Comparison of ENCODE assay signal across 16 mouse cellular contexts in genomic region chr1:126725628-126726367, GRCm38 (mm10).
DNase-seq lines count a peak whose midpoint lies in the region; ATAC-seq and TF ChIP-seq lines count a peak whose summit lies in the region.
"Had no signal": no experiment of that assay in that cellular context is flagged by ENCODE, and none has a peak within 500 bp of the region (broad histone marks: within the 10 kb centered on the region; RNA-seq: fewer than 3 reads in every experiment).

No protein-coding gene starts in this region.

- no peak overlapping the region for H3K4me3 ChIP-seq in hindbrain, embryonic 11.5 days (ENCODE audit: low read depth, low read length)
- H3K4me3 ChIP-seq in hindbrain, embryonic 14.5 days (replicated peaks; ENCODE audit: low read length), result no peak overlapping the region
- H3K4me3 ChIP-seq in midbrain, embryonic 16.5 days (ENCODE audit: low read depth, low read length), result no peak overlapping the region
- H3K4me3 ChIP-seq in midbrain, embryonic 15.5 days, result no peak overlapping the region
- no peak overlapping the region for H3K4me3 ChIP-seq in liver, embryonic 14.5 days (ENCODE audit: insufficient read depth in 1 of 2, low read depth in 2 of 2, low read length in 2 of 2)
- H3K4me3 ChIP-seq: embryonic facial prominence, embryonic 10.5 days; heart, embryonic 13.5 days had no signal

- DNase-seq in embryo, embryonic 10.5 days (ENCODE audit: low spot score), result peak; percentile 31
- DNase-seq in embryo, embryonic 9.5 days (ENCODE audit: extremely low spot score), result no peak
- no peak for DNase-seq in hindbrain, embryonic 11.5 days (ENCODE audit: low spot score)
- no peak for DNase-seq in hindbrain, embryonic 14.5 days (ENCODE audit: low spot score)
- no peak for DNase-seq in liver, embryonic 14.5 days (ENCODE audit: low read depth in 3 of 3, low spot score in 3 of 3)
- DNase-seq in cerebellum, postnatal 25 days, result no peak
- DNase-seq: heart, postnatal 36 days; kidney, adult 11 months; lung, adult 2 months; right cerebral cortex, adult 18-20 months had no signal

- no peaks in the 10 kb centered on the region for H3K9me3 ChIP-seq in hindbrain, embryonic 11.5 days (ENCODE audit: control insufficient read depth, low read length)
- H3K9me3 ChIP-seq in hindbrain, embryonic 14.5 days (ENCODE audit: control insufficient read depth, low read length), result no peaks in the 10 kb centered on the region
- H3K9me3 ChIP-seq in midbrain, embryonic 16.5 days (replicated peaks; ENCODE audit: control insufficient read depth, low read length, poor library complexity, severe bottlenecking), result no peaks in the 10 kb centered on the region
- no peaks in the 10 kb centered on the region for H3K9me3 ChIP-seq in midbrain, embryonic 15.5 days
- no peaks in the 10 kb centered on the region for H3K9me3 ChIP-seq in liver, embryonic 14.5 days (ENCODE audit: control insufficient read depth, low read length)
- H3K9me3 ChIP-seq: embryonic facial prominence, embryonic 10.5 days; heart, embryonic 13.5 days had no signal

- no peaks in the 10 kb centered on the region for H3K27me3 ChIP-seq in hindbrain, embryonic 11.5 days (ENCODE audit: control insufficient read depth, insufficient read depth, low read length)
- no peaks in the 10 kb centered on the region for H3K27me3 ChIP-seq in hindbrain, embryonic 14.5 days (ENCODE audit: control insufficient read depth, insufficient read depth, low read length)
- H3K27me3 ChIP-seq in midbrain, embryonic 16.5 days (ENCODE audit: control insufficient read depth, insufficient read depth, low read depth, low read length), result no peaks in the 10 kb centered on the region
- H3K27me3 ChIP-seq in midbrain, embryonic 15.5 days (replicated peaks), result no peaks in the 10 kb centered on the region
- H3K27me3 ChIP-seq in liver, embryonic 14.5 days (ENCODE audit: control insufficient read depth, insufficient read depth, low read length), result no peaks in the 10 kb centered on the region
- H3K27me3 ChIP-seq: heart, embryonic 13.5 days had no signal

- peak overlapping the region; percentile 4; the same call in 1 of the 2 replicates for H3K27ac ChIP-seq in hindbrain, embryonic 11.5 days (ENCODE audit: low read depth, low read length)
- H3K27ac ChIP-seq in hindbrain, embryonic 14.5 days, result no peak overlapping the region
- no peak overlapping the region for H3K27ac ChIP-seq in midbrain, embryonic 16.5 days (ENCODE audit: low read length)
- no peak overlapping the region for H3K27ac ChIP-seq in midbrain, embryonic 15.5 days
- H3K27ac ChIP-seq in liver, embryonic 14.5 days, result no peak overlapping the region
- H3K27ac ChIP-seq: embryonic facial prominence, embryonic 10.5 days; heart, embryonic 13.5 days had no signal

- H3K4me2 ChIP-seq in hindbrain, embryonic 11.5 days (replicated peaks; ENCODE audit: low read depth, low read length), result no peak overlapping the region
- no peak overlapping the region for H3K4me2 ChIP-seq in hindbrain, embryonic 14.5 days (replicated peaks)
- no peak overlapping the region for H3K4me2 ChIP-seq in midbrain, embryonic 16.5 days (ENCODE audit: low read length)
- no peak overlapping the region for H3K4me2 ChIP-seq in midbrain, embryonic 15.5 days
- no peak overlapping the region for H3K4me2 ChIP-seq in liver, embryonic 14.5 days (ENCODE audit: low read depth)
- H3K4me2 ChIP-seq: heart, embryonic 13.5 days had no signal

- no peak; the same call in 1 of the 2 replicates for TF ChIP-seq EP300 in liver, embryonic 14.5 days (IDR thresholded peaks at IDR 0.05; ENCODE audit: low read depth)

- H3K36me3 ChIP-seq in hindbrain, embryonic 11.5 days (ENCODE audit: control insufficient read depth, insufficient read depth, low read length), result no peaks in the 10 kb centered on the region
- no peaks in the 10 kb centered on the region for H3K36me3 ChIP-seq in hindbrain, embryonic 14.5 days (replicated peaks; ENCODE audit: control insufficient read depth, insufficient read depth)
- H3K36me3 ChIP-seq in midbrain, embryonic 16.5 days (ENCODE audit: control insufficient read depth, insufficient read depth, low read length), result no peaks in the 10 kb centered on the region
- H3K36me3 ChIP-seq in midbrain, embryonic 15.5 days (replicated peaks), result no peaks in the 10 kb centered on the region
- no peaks in the 10 kb centered on the region for H3K36me3 ChIP-seq in liver, embryonic 14.5 days (replicated peaks; ENCODE audit: control insufficient read depth, insufficient read depth, low read depth)
- H3K36me3 ChIP-seq: embryonic facial prominence, embryonic 10.5 days; heart, embryonic 13.5 days had no signal

- H3K4me1 ChIP-seq in hindbrain, embryonic 11.5 days (replicated peaks; ENCODE audit: control insufficient read depth, insufficient read depth, low read length), result no peaks in the 10 kb centered on the region
- peaks cover 6% of the 10 kb centered on the region; the same call in 1 of the 2 replicates for H3K4me1 ChIP-seq in hindbrain, embryonic 14.5 days (replicated peaks; ENCODE audit: control insufficient read depth, insufficient read depth, low read length)
- H3K4me1 ChIP-seq in midbrain, embryonic 16.5 days (ENCODE audit: control insufficient read depth, insufficient read depth, low read length), result peaks cover 9% of the 10 kb centered on the region
- no peaks in the 10 kb centered on the region; the same call in 1 of the 2 replicates for H3K4me1 ChIP-seq in midbrain, embryonic 15.5 days
- peaks cover 0 to 6% of the 10 kb centered on the region in 2 experiments; a peak in 2 of 4 replicates for H3K4me1 ChIP-seq in liver, embryonic 14.5 days (replicated peaks; ENCODE audit: control insufficient read depth in 2 of 2, insufficient read depth in 2 of 2, low read length in 1 of 2)
- H3K4me1 ChIP-seq: heart, embryonic 13.5 days had no signal

- TF ChIP-seq CTCF in liver, embryonic 14.5 days (IDR thresholded peaks at IDR 0.05; ENCODE audit: low read depth), result no peak

- WGBS in hindbrain, embryonic 11.5 days, result 61% methylated on average over 9 of the region's 9 CpGs
- WGBS in hindbrain, embryonic 14.5 days, result 61% methylated on average over 9 of the region's 9 CpGs
- WGBS in midbrain, embryonic 16.5 days, result 72% methylated on average over 9 of the region's 9 CpGs
- WGBS in midbrain, embryonic 15.5 days, result 66% methylated on average over 9 of the region's 9 CpGs
- 37% methylated on average over 9 of the region's 9 CpGs for WGBS in liver, embryonic 14.5 days (ENCODE audit: insufficient replicate concordance)

- no peak overlapping the region for H3K9ac ChIP-seq in hindbrain, embryonic 11.5 days (ENCODE audit: low read depth, low read length)
- H3K9ac ChIP-seq in hindbrain, embryonic 14.5 days, result no peak overlapping the region
- no peak overlapping the region for H3K9ac ChIP-seq in midbrain, embryonic 16.5 days (ENCODE audit: low read depth, low read length)
- H3K9ac ChIP-seq in midbrain, embryonic 15.5 days, result no peak overlapping the region
- H3K9ac ChIP-seq in liver, embryonic 14.5 days (replicated peaks), result no peak overlapping the region
- H3K9ac ChIP-seq: heart, embryonic 13.5 days had no signal

- peak; percentile 53; the same call in 1 of the 2 replicates for ATAC-seq in hindbrain, embryonic 11.5 days (ENCODE audit: low FRiP score)
- ATAC-seq in hindbrain, embryonic 14.5 days (ENCODE audit: low FRiP score), result no peak
- 0 out of 2 replicates have a peak, but pooled peaks have one; percentile 45 for ATAC-seq in midbrain, embryonic 16.5 days
- ATAC-seq in midbrain, embryonic 15.5 days (replicated peaks), result no peak
- peak; percentile 51; the same call in 1 of the 2 replicates for ATAC-seq in liver, embryonic 14.5 days (ENCODE audit: insufficient read depth)
- ATAC-seq: activated CD4-positive, CD25-positive, alpha-beta regulatory T cell, adult 4 months; CD4-positive, CD25-positive, alpha-beta regulatory T cell, adult 4 months had no signal

Comparison
In these comparisons a context has a peak if more than half of its experiments do, and no peak if none do; other contexts are left out.
1. ATAC-seq: peak in hindbrain, embryonic 11.5 days (single experiment), midbrain, embryonic 16.5 days (single experiment) and liver, embryonic 14.5 days (single experiment); none in hindbrain, embryonic 14.5 days (single experiment) and midbrain, embryonic 15.5 days (single experiment).